Mouse (Mus musculus): ENCODE results near the gene Hoxc13.

Hoxc13 gene

GRCm38 (mm10) chr15:102936279-102936972 lies 15.5 kb downstream of the Hoxc13 start, which contains the start of gene Hoxc12:
Gene Hoxc12 (plus strand): TSS chr15:102936757.
- in situ Hi-C loops (cut with MboI, MseI), result no loop called here

- in situ Hi-C loops (cut with MboI, MseI), result no loop called here
These were observed 16.2 kb downstream of the Hoxc13 start for GRCm38 (mm10) chr15:102937036-102937666.

- in situ Hi-C loops (cut with MboI, MseI), result loop anchor here in 1 of 2 experiments (5.0 kb wide), 1 partner anchor 48 kb away; no protein-coding TSS in a partner anchor
These were observed 18.6 kb downstream of the Hoxc13 start for GRCm38 (mm10) chr15:102939256-102940155.

GRCm38 (mm10) chr15:102942739-102943467 lies 22.0 kb downstream of the Hoxc13 start:
- in situ Hi-C loops (cut with MboI, MseI), result loop anchor here in 1 of 2 experiments (5.0 kb wide), 1 partner anchor 44 kb away; no protein-coding TSS in a partner anchor

GRCm38 (mm10) chr15:102943468-102943813 lies 22.5 kb downstream of the Hoxc13 start:
- in situ Hi-C loops (cut with MboI, MseI), result loop anchor here in 1 of 2 experiments (5.0 kb wide), 1 partner anchor 44 kb away; no protein-coding TSS in a partner anchor

GRCm38 (mm10) chr15:102945185-102946077 lies 24.5 kb downstream of the Hoxc13 start:
- in situ Hi-C loops (cut with MboI, MseI), result no loop called here

GRCm38 (mm10) chr15:102947276-102947675 lies 26.4 kb downstream of the Hoxc13 start:
- in situ Hi-C loops (cut with MboI, MseI), result no loop called here

- in situ Hi-C loops (cut with MboI, MseI), result no loop called here
These were observed 27.9 kb downstream of the Hoxc13 start for GRCm38 (mm10) chr15:102948842-102949241.

GRCm38 (mm10) chr15:102949696-102950095 lies 28.8 kb downstream of the Hoxc13 start:
- in situ Hi-C loops (cut with MboI, MseI), result no loop called here

- in situ Hi-C loops (cut with MboI, MseI), result no loop called here
These were observed 30.0 kb downstream of the Hoxc13 start for GRCm38 (mm10) chr15:102950877-102951276.

- in situ Hi-C loops (cut with MboI, MseI), result no loop called here
These were observed 32.7 kb downstream of the Hoxc13 start for GRCm38 (mm10) chr15:102953561-102953960.

GRCm38 (mm10) chr15:102954192-102955006 lies 33.5 kb downstream of the Hoxc13 start, which contains the start of gene Hoxc11:
Gene Hoxc11 (plus strand): TSS chr15:102954427.
- in situ Hi-C loops (cut with MboI, MseI), result no loop called here

- in situ Hi-C loops (cut with MboI, MseI), result no loop called here
These were observed 34.1 kb downstream of the Hoxc13 start for GRCm38 (mm10) chr15:102955007-102955382.

GRCm38 (mm10) chr15:102955833-102956640 lies 35.1 kb downstream of the Hoxc13 start:
- in situ Hi-C loops (cut with MboI, MseI), result no loop called here

- in situ Hi-C loops (cut with MboI, MseI), result no loop called here
These were observed 36.0 kb downstream of the Hoxc13 start for GRCm38 (mm10) chr15:102956906-102957305.

- in situ Hi-C loops (cut with MboI, MseI), result no loop called here
These were observed 38.8 kb downstream of the Hoxc13 start for GRCm38 (mm10) chr15:102959663-102960191.

- in situ Hi-C loops (cut with MboI, MseI), result no loop called here
These were observed 40.8 kb downstream of the Hoxc13 start for GRCm38 (mm10) chr15:102961728-102962127.

GRCm38 (mm10) chr15:102962492-102962891 lies 41.6 kb downstream of the Hoxc13 start:
- in situ Hi-C loops (cut with MboI, MseI), result no loop called here

Measured in T-helper 17 cell (primary cell).